Mouse (Mus musculus) adrenal gland, postnatal 14 days (tissue): ENCODE data around the gene Unc119. TPM values are rescaled to one million over a fixed set of nuclear protein-coding genes. Genes with fewer than 3 reads are reported as not detected.

Source experiments
- DNase-seq: peaks from one replicate; pipeline ENCODE4 v3.0.0; 2021; ENCODE audit warnings: mixed read lengths
- total RNA-seq: library from RNA; stranded (reverse); gene quantifications from 2 replicates; pipeline ENCODE4 v1.2.3, GENCODE M21; 2021

Unc119 gene
- total RNA-seq, 1 experiment from 2014 or later = 26.8 TPM

DNA sequence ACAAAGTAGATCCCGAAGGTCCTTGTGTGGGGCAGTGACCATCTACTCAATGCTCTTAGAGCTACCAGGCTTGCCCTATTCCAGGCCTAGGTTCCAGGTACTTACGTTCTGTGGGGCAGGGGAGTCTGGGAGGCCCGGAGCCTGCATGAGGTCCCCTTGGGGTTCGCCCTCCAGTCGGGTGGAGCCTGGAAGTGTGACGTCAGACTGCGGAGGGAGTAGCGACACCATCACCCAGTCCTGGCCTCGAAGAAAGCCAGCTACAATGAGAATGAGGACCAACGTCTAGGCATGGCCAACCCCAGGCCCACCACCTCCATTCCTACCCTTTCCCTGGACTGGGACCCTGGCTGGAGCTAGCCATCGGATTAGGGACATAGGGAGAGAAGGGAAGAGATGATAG is 28.4 kb downstream of the Unc119 start:
- DNase-seq = no peak

DNA sequence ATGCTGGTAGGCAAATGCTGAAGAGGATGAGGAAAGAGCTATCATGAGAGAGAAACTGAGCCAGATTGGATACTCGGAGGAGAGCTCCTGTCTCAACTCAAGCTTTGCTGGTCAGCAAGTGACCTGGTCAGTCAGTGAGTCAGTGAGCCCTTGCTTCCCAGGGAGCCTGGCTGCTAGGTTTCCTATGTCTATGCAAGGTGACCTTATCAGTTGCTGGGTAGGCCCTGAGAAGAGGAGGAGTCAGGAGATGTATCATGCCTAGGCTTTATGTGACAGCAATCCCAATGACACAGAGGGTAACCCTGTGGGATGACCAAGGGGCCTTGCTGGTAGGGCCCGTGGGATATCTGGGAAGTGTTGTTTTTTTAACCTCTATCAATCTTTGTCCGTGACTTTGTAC is 28.9 kb downstream of the Unc119 start:
- DNase-seq = peak; percentile 70

- peak; percentile 89 for DNase-seq
Measured at GRCm38 (mm10) chr11:78372610-78373009, 29.3 kb downstream of the Unc119 start.

GRCm38 (mm10) chr11:78374147-78374546 is 30.9 kb downstream of the Unc119 start:
- no peak for DNase-seq

DNA sequence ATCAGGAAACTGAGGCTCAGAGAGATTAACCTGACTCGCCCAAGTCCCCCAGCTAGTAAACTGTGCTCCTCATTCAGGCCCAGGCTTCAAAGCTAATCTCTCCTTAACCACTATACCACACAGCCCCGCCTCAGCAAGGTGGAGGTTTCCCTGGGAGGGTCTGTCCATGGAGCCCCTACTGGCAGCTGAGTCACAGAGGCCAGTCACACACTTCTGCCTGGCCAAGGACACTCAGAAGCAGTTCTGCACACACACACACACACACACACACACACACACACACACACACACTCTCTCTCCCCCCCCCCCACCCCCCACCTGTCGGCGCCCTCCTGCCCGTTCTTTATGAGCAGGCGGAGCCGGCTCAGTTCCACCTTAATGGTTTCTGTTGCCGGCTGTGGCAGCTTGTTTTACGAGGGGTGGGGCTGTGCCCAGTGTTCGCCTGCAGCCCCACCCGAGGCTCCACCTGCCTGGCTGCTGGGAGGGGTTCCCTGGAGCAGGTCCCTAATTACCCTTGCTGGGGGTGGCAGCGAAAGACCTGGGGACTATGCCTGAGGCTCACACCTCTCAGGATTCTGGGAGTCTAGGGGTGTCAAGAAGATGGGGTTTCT is 34.4 kb downstream of the Unc119 start:
- no peak for DNase-seq

DNA sequence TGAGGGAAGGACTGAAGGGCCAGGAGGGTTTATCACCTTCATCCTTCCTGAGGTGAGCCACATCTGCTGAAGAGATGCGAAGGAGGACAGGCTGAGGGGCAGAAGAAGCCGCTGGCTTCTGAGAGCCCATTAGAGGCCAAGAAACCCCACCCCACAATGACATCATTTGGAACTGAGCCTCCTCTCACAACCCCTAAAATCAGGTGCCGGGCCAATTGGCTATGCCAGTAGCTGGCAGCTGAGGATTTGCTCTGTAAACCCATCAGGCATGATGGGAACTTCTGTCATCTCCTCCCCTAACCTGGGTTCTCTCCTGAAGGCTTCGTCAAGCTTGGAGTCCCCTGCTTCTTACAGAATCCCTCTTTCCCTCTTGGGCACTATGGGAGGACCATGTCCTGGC is 37.1 kb downstream of the Unc119 start:
- no peak for DNase-seq

DNA sequence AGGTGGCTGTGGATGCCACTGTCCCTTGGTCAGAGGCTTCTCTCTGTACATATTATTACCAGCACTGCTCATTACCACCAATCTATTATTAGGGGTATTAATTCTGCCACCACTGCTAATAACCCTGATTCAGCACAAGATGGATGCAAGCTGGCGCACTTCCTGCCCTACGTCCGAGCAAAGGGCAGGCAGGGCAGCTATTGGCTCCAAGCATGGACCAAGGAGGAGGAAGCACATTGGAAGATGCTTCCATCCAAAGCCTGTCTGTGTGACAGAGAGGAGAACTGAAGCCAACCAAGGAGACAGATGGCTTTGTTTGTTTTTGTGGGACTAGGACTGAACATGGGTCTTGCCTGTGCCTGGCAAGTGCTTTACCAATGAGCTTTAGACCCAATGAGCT is 37.7 kb downstream of the Unc119 start:
- DNase-seq = no peak

DNA sequence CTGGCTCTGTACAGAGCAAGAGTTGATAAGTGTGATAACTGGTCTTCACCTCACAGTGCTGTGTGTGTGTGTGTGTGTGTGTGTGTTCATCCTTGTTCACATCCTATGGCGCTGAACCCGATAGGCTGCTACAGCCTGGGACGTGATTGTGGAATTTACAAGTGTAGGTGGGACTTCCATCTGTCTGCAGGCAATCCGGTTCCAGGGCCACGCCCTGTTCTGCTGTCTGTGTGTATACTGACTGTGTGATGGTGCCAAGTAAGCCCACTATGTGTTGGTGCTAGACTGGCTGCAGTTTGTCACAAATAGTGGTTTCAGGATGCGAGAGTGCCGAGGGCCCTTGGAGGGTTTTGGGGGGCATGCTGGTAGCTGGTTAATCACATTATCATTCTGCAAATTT is 39.0 kb downstream of the Unc119 start:
- DNase-seq = no peak

DNA sequence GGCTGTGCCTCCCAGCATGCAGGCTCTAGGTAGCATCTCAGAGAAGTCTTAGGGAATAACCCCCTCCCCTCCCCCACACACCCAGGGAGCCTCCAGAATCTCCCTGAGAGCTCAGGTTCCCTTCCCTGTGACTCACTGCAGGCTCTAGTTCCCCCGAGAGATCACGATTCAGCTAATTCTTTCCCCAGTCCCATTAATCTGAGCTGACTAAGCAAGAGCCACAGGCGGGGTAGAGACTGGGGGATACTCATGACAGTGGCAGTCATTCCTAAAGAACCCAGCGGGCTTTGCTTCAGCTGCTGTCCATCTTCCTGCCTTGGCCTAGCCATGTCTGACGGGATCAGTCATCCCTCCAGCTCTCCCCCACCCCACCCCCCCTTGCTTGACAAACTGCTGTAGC is 39.4 kb downstream of the Unc119 start:
- DNase-seq = no peak

GRCm38 (mm10) chr11:78385776-78386175 is 42.5 kb downstream of the Unc119 start:
- no peak for DNase-seq

GRCm38 (mm10) chr11:78386508-78387043 is 43.3 kb downstream of the Unc119 start, which contains the start of gene Foxn1:
TSS of gene Foxn1 (minus strand) at chr11:78386558.
- no peak for DNase-seq

DNA sequence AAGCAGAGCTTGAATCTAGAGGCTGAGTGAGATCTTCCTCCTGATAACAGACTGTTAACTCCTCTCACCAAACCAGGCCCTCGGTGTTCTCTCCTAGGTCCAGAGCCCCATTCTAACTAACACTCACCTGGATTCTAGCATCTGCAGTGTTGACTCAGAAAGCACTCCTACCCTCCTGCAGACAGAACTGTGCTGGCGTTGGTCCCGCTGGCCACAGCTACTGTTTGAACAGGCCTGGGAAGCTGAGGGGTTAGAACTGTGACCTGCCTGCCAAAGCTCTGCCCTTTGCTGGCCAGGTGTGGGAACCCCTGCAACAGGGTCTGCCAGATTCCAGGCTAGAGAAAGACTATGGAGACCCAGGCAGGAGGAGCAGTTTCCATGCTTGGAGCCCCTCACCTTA is 49.4 kb downstream of the Unc119 start:
- DNase-seq = no peak

DNA sequence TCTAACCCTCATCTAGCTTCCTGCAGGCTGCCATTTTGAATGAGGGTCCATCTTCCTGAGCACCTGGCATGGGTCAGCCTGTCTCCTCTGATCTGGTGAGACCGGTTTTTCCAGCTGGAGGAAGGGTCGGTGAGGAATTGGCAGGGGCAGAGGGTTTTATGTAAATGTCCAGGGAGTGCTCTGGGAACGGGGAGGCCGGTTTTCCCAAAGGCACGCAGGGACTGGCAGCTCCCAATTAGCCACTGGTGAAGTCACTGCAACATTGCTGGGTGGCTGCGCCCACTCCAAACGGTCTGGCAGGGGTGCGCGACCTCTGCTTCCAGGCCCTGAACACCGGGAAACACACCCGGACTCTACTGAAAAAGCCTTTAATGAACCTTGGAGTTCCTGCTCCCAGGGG is 53.7 kb downstream of the Unc119 start:
- no peak for DNase-seq

DNA sequence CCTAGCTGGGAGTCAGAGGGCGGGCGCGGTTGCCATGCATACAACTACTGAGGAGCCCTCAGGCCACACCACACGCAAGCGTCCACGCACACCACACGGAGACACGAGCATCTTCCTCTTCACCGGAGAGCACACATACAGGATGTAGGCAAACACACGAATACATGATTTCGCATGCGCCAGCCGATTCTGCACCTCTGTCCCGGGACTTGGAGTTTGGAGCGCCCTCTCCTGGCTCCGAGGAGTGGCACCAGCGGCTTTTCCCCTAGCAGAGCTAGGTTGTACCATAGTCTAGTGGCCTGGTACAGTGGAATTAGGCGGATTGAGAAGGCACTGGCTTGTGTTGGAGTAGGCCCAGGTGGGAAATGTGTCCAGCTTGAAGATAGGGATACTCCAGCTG is 54.1 kb downstream of the Unc119 start:
- peak; percentile 89 for DNase-seq

GRCm38 (mm10) chr11:78398212-78398611 is 54.9 kb downstream of the Unc119 start:
- DNase-seq = no peak

Other genes with a start within 250 kb of the Unc119 start
- 18.1 and 19.1 TPM in 2 replicates for gene Fam222b, start 248.8 kb upstream of the Unc119 start, total RNA-seq
- 47.2 and 50.7 TPM in 2 replicates for gene Traf4, start 177.9 kb upstream of the Unc119 start, total RNA-seq
- 8.5 and 9.0 TPM in 2 replicates for gene Nek8, start 166.8 kb upstream of the Unc119 start, total RNA-seq
- gene Tlcd1, start 166.8 kb upstream of the Unc119 start, total RNA-seq = 36.4 and 46.4 TPM in 2 replicates
- 1,759 and 1,890 TPM in 2 replicates for gene Rpl23a, start 159.9 kb upstream of the Unc119 start, total RNA-seq
- 89.2 and 92.2 TPM in 2 replicates for gene Rab34, start 155.1 kb upstream of the Unc119 start, total RNA-seq
- gene Proca1, start 150.1 kb upstream of the Unc119 start, total RNA-seq = 17.6 and 26.3 TPM in 2 replicates
- gene Sdf2, start 97.7 kb upstream of the Unc119 start, total RNA-seq = 75.3 and 78.8 TPM in 2 replicates
- 60.1 and 65.4 TPM in 2 replicates for gene Supt6, start 97.5 kb upstream of the Unc119 start, total RNA-seq
- gene 2610507B11Rik, start 81.7 kb upstream of the Unc119 start, total RNA-seq = 146 and 153 TPM in 2 replicates
- gene BC030499, start 52.6 kb upstream of the Unc119 start, total RNA-seq = 0.41 and 0.83 TPM in 2 replicates
- gene Spag5, start 42.0 kb upstream of the Unc119 start, total RNA-seq = 9.7 and 12.4 TPM in 2 replicates
- gene Aldoc, start 20.5 kb upstream of the Unc119 start, total RNA-seq = 8.8 and 9.2 TPM in 2 replicates
- 43.0 and 47.6 TPM in 2 replicates for gene Pigs, start 15.1 kb upstream of the Unc119 start, total RNA-seq
- 0.15 TPM in 1 of 2 replicates, not detected in the other for gene Foxn1, start 43.1 kb downstream of the Unc119 start, total RNA-seq
- gene Slc13a2, start 78.7 kb downstream of the Unc119 start, total RNA-seq = not detected in 2 replicates
- gene Slc46a1, start 122.2 kb downstream of the Unc119 start, total RNA-seq = 16.7 and 20.5 TPM in 2 replicates
- gene Sarm1, start 154.3 kb downstream of the Unc119 start, total RNA-seq = 3.3 and 4.9 TPM in 2 replicates
- gene Vtn, start 155.6 kb downstream of the Unc119 start, total RNA-seq = 23.9 and 283 TPM in 2 replicates
- not detected in 2 replicates for gene Sebox, start 160.0 kb downstream of the Unc119 start, total RNA-seq
- gene Tmem199, start 168.7 kb downstream of the Unc119 start, total RNA-seq = 26.3 and 29.6 TPM in 2 replicates
- gene Poldip2, start 168.7 kb downstream of the Unc119 start, total RNA-seq = 177 and 186 TPM in 2 replicates
- 47.9 and 49.4 TPM in 2 replicates for gene Tnfaip1, start 192.8 kb downstream of the Unc119 start, total RNA-seq
- 81.5 and 90.2 TPM in 2 replicates for gene Ift20, start 192.9 kb downstream of the Unc119 start, total RNA-seq
- gene Tmem97, start 207.3 kb downstream of the Unc119 start, total RNA-seq = 34.1 and 45.0 TPM in 2 replicates